Mouse (Mus musculus) thymus, postnatal 14 days (tissue): ENCODE results near the gene Efl1.
"Not testable (repeated sequence)": the region's sequence is repeated elsewhere in the genome, so short reads cannot be mapped to it uniquely, and the experiment has no call there.

Source experiments
- DNase-seq: peaks from one replicate; pipeline ENCODE4 v3.0.0; 2021

Efl1 gene

DNA sequence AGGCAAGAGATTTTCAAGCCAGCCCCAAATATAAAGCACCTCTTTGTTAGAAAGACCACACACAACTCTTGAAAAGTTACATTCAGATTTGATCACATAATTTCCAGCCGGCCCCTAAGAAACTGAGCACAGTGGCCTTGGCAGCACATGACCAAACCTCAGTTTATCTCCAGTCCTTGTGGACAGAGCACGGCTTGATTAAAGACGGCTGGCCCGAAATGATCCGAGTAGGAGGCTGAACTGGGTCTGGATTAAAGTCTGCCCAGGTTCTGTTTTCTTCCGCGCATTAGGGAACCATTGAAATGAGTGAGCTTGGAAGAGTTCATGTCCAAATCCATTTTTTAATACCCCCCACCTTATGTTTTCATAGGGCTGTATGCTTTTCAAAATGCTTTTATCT is 72.1 kb downstream of the Efl1 start:
- no peak for DNase-seq

- no peak for DNase-seq
Observed at GRCm38 (mm10) chr7:82720906-82721305, 72.5 kb downstream of the Efl1 start.

DNA sequence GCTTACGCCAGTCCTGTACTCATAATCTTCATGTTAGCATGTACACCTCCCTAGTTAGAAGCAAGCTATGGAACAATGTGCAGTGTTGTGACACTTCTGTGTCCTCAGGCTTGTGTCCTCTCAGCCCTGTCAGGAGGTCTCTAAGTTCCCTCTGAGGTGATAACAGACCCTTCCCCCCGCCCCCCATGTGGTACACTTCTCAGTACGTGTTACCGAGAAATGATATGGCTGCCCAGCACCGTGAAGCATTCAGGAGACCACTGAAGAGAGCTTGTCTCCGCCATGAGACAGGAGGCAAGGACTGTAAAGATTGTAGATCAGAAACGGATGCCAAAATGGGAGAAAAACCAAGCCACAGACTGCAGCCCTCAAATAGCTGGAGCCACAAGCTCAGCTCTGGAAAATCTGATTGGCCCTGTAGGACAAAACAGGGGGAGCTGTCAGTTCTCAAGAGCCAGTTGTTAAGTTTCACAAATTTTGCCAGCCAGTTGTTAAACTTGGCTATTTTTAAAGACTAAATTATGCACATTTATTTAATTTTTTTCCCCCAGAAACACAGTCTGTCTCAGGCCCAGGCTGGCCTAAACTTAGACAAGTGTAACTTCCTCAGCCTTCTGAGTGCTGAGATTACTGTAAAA is 74.2 kb downstream of the Efl1 start:
- DNase-seq, result no peak

GRCm38 (mm10) chr7:82723151-82723871 is 74.9 kb downstream of the Efl1 start:
- DNase-seq, result no peak

- no peak for DNase-seq
Observed at GRCm38 (mm10) chr7:82724491-82724890, 76.1 kb downstream of the Efl1 start.

DNA sequence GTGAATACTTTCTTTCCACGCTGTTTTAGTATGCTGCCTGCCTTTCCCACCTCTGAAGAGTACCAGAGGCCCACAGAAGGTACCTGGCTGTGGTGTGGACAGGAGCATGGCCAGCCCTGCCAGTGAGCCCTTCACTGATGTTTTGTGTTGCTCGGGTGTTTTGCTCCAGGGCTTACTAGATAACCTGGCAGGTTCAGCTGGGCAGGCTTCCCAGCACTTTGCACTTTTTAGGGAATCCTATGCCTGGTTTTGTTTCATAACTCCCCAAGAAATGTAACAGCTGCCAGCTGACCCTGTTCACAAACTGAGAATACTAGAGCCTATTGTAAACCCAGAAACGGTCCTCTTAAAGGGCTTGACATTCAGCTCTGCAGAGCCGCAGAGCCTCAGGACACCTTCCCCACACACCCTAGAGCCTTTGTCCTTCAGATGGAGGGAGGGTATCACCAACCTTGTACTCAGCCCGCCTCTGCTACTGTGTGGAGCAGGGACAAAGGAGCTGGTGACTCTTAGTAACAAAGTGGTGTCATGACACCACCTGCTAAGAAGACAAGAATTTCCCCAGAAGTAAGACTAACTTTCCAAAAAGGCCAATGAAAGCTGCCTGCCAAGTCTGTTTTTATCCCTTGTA is 76.7 kb downstream of the Efl1 start:
- no peak for DNase-seq

DNA sequence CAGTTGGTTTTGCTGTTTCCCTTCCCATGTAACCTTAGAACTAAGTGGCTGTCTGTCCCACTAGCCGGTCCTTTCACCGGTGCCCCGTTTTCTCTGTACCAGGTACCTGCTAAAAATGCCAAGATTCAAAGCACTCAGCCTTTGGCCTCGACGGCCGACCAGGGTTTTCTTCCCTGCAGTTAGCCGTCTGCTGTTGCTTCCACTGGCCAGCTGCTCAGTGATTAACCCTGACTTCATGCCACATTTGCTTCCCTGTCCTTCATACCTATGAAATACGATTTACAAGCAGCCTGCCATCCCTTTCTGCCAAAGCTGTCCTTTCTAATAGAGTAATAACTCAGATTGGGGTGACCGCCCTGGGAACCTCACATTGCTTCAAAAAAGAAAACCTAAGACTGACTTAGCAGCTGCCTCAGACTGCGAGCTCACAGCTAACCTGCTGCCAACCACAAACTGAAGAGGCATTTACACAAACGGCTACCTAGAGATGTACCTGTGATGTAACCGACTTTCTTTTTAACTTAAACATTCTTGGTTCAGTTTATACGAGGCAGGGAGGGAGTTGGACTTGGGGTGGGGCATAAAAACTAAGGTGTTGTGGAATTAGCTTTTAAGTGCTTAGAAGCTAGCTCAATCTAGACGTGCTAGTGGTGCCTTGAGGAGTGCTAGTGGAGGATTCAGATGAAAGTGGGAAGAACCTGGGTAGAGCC is 77.5 kb downstream of the Efl1 start:
- DNase-seq, result no peak

GRCm38 (mm10) chr7:82727066-82727465 is 78.7 kb downstream of the Efl1 start:
- no peak for DNase-seq

GRCm38 (mm10) chr7:82729009-82729408 is 80.6 kb downstream of the Efl1 start:
- DNase-seq, result not testable (repeated sequence)

DNA sequence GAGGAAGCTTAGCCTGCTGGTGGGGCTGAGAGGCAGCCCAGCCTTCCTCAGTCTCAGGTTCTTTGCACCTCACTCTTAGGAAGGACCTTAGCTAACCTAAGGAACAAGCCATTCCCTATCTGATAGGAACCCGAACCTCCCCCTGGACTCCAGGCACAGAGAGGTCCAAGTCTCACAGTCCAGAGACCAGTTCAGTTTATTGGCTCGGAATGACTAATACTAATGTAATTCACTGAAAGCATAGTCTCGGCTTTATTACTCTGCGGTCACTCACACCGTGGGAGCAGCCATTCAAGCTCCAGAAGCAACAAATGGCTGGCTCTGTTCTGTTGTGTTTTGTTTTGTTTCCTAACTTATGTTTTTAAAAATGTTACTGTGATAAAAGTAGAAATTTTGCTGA is 84.7 kb downstream of the Efl1 start:
- no peak for DNase-seq

- DNase-seq, result no peak
Observed at GRCm38 (mm10) chr7:82733995-82734394, 85.6 kb downstream of the Efl1 start.

- DNase-seq, result no peak
Observed at GRCm38 (mm10) chr7:82734748-82735600, 86.6 kb downstream of the Efl1 start.

- DNase-seq, result no peak
Observed at GRCm38 (mm10) chr7:82743116-82743765, 94.8 kb downstream of the Efl1 start.

DNA sequence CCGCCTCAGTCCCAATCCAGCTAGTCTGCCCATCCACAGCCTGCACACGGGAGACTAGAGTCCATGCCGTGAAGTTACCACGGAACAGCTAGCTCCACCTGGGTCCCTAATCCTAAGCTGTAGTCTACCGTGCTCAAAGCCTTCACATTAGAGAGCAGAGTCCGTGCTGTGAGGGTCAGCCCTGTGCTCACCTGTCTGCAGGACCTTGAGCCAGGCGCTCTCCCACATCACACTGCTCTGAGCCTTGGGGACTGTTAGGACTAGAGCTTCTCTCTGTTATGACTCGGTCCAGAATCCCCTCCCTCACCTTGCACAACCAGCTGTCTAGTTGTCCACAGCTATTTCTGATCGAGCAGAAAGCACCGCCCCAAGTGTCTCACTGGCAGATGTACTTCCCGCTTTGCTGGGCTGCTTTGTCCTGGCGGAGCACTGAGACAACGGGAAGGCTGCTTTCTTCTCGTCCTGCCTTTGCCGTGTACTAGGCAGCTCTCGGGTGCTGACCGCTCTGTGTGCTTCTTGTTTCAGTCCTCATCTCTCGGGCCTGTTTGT is 95.8 kb downstream of the Efl1 start:
- DNase-seq, result no peak

DNA sequence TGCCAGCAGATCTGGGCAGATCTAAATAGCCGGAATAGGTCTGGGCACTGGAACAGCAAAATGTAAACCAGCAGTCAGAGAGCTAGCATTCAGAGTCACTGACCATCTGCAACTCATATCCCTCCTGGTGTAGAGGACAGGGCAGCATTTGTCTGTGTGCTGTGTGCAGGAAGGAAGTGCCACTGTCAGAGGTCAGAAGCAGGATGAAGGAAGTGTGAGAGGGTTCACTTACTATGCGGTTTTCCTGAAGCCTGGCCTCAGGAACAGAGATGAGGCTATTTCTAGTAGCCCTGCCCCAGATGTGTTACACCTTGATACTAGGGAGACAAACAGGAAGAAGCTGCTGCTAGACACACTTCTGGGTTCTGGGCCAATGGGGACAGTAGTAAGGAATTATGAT is 100.4 kb downstream of the Efl1 start:
- no peak for DNase-seq

- no peak for DNase-seq
Observed at GRCm38 (mm10) chr7:82749239-82749638, 100.8 kb downstream of the Efl1 start.

- DNase-seq, result no peak
Observed at GRCm38 (mm10) chr7:82752171-82753085, 104.0 kb downstream of the Efl1 start.

DNA sequence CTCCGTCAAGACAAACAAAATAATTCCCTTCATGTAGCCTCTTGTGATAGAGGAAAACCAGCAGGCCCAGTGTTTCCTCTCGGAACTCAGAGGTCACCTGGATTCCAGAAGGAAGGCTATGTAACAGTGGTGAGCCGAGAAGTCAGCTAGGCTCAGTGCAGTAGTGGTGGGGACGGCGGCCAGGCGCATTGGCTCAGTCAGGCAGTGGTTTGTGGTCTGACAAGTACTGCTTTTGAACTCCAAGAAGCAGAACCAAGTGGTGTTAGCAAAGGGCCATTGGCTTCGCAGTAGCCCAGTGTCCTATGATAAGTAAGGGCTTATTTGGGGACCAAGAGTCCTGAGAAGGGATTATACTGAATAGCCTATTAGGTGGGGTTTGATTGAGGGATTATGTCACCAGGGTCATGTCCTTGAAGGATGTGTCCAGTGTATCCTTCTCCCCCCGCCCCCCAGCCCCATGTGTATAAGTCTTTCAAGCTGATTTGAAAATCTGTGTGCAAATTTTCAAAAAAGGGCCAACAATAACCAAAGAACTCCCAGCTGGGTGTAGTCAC is 107.3 kb downstream of the Efl1 start:
- DNase-seq, result no peak

DNA sequence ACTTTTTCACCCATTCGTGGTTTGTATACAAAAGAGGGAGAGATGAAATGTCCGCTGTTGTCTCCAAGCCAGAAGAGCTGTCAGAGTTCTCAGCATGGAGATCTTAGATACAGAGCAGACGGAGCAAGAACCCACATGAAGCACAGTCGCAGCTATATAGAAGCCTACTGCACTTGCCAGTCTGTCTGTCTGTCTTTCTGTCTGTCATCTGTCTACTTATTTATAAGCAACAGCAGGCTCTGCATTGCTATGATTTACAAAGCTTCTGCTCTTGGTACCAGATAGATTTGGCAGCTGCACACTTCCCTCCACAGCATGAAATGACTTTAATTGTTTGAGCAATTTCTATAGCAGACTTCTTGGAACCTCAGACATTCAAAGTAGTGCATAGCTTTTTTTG is 110.1 kb downstream of the Efl1 start:
- no peak for DNase-seq

DNA sequence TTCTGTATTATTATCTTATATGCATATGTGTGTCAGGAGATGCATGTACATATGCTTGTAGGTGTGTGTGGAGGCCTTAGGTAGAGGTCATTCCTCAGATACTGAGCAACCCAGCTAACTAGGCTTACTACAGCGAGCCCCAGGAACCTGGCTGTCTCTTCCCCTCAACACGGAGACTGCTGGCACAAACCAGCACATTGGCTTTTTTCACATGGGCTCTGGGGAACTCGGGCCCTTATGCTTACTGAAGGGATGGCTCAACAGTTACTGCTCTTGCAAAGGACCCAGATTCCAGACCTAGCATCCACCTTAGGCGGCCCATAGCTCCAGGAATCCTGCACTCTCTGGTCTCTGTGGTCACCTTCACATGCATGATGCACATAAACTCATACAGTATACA is 110.7 kb downstream of the Efl1 start:
- no peak for DNase-seq
